Mouse (Mus musculus) CD4-positive, CD25-positive, alpha-beta regulatory T cell (primary cell): ENCODE measurements around the gene Cfhr2. TPM values are rescaled to one million over a fixed set of nuclear protein-coding genes. Genes with fewer than 3 reads are reported as not detected.

ENCODE experiments used
- polyA plus RNA-seq: library from polyadenylated mRNA; unstranded; fragments of 100-300 nt; shearing (Covaris generic); gene quantifications from one replicate; pipeline ENCODE4 v1.2.1, GENCODE M21; 2017

The Cfhr2 gene
- polyA plus RNA-seq: not detected

DNA sequence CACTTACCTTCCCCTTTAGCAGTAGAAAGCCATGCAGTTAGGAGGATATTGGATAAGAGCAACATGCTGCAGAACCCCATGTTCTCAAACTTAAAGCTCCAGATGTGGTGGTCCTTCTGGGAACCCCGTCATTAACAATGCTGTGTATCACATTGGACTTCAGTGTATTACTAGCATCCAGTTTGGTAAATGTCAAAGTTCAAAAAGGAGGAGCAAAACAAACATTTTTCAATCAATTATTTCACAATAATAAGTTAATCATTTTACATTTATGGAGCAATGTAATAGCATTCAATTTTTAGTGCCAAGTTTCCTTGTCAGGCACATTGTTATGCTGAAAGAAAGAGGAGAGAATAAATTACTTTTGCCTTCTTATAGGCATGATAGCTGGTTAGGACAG is at the start of gene Cfhr2:
Gene Cfhr2, minus strand, starts transcription at position 155 of the 400 bp plus-strand sequence.

DNA sequence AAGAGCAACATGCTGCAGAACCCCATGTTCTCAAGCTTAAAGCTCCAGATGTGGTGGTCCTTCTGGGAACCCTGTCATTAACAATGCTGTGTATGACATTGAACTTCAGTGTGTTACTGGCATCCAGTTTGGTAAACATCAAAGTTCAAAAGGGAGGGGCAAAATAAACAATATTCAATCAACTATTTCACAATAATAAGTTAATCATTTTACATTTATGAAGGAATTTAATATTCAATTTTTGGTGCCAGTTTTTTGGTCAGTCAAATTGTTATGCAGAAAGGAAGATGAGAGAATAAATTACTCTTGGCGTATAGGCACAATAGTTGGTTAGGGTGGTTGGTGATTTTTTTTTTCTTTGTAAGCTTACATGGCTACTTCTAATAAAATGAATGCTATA is 77.4 kb downstream of the Cfhr2 start, which contains the start of gene Gm4788:
Gene Gm4788, minus strand, starts transcription at position 101 of the 400 bp plus-strand sequence.

Other genes starting within 250 kb of the Cfhr2 start
- not detected for gene Gm4788, start 77.5 kb downstream of the Cfhr2 start, polyA plus RNA-seq